Mouse (Mus musculus) midbrain, embryonic 10.5 days (tissue): ENCODE data around the gene Kcnmb2. TPM values are rescaled to one million over a fixed set of nuclear protein-coding genes. Genes with fewer than 3 reads are reported as not detected.

ENCODE experiments used
- DNase-seq: peaks from one replicate; pipeline ENCODE4 v3.0.0-alpha.2; 2017; ENCODE audit warnings: low spot score
- H3K27ac ChIP-seq: fragments of 300-500 bp; sonication (generic); replicated peaks from 2 replicates; pipeline ENCODE4 v1.5.1; 2016; ENCODE audit warnings: mild to moderate bottlenecking
- H3K27me3 ChIP-seq: fragments of 300-500 bp; sonication (generic); 2 replicates; pipeline ENCODE4 v1.6.1; 2016; ENCODE audit warnings: low read depth, mild to moderate bottlenecking; ENCODE audit not compliant: poor library complexity, severe bottlenecking
- H3K36me3 ChIP-seq: fragments of 300-500 bp; sonication (generic); 2 replicates; pipeline ENCODE4 v1.6.1; 2016; ENCODE audit warnings: mild to moderate bottlenecking, moderate library complexity
- H3K4me1 ChIP-seq: fragments of 300-500 bp; sonication (generic); 2 replicates; pipeline ENCODE4 v1.6.1; 2016
- H3K4me3 ChIP-seq: fragments of 300-500 bp; sonication (generic); 2 replicates; pipeline ENCODE4 v1.5.1; 2016; ENCODE audit warnings: mild to moderate bottlenecking, moderate library complexity
- H3K9me3 ChIP-seq: fragments of 300-500 bp; sonication (generic); replicated peaks from 2 replicates; pipeline ENCODE4 v1.6.1; 2016; ENCODE audit warnings: mild to moderate bottlenecking
- WGBS: fragments of 180-500 bp; shearing (Covaris S2); methylation state at CpG from one replicate; pipeline ENCODE4 v1.1.7; 2016; 5-methylcytosine and 5-hydroxymethylcytosine counted together
- polyA plus RNA-seq: library from polyadenylated mRNA; unstranded; fragments of >200 nt; fragmentation: Nextera tagmentation; extraction: Ambion mirVana; gene quantifications from 2 replicates; pipeline ENCODE4 v1.2.1, GENCODE M21; 2016

Gene Kcnmb2
- polyA plus RNA-seq = 1.8 and 1.9 TPM in 2 replicates

GRCm38 (mm10) chr3:31902504-31903330 lies at the start of gene Kcnmb2:
TSS of gene Kcnmb2 (plus strand) at chr3:31902507.
- peak; percentile 40 for DNase-seq
- Histone ChIP-seq H3K4me3 (peak within 1 kb of the TSS; percentile 54), H3K9me3 (no peaks in the 10 kb centered on the region), H3K36me3 (no peaks in the 10 kb centered on the region), H3K27ac (peak within 1 kb of the TSS; percentile 77), H3K27me3 (peaks cover 58% of the 10 kb centered on the region), H3K4me1 (peaks cover 35% of the 10 kb centered on the region)
- 2% methylated on average over 22 of the region's 22 CpGs for WGBS

GRCm38 (mm10) chr3:31863522-31863921 lies 38.8 kb upstream of the Kcnmb2 start:
- no peaks in the 10 kb centered on the region for H3K9me3 ChIP-seq
- 57% methylated on average over 5 of the region's 5 CpGs for WGBS
- no peaks in the 10 kb centered on the region for H3K4me1 ChIP-seq
- H3K27me3 ChIP-seq = no peaks in the 10 kb centered on the region
- DNase-seq = no peak
- no peaks in the 10 kb centered on the region for H3K36me3 ChIP-seq
- H3K27ac ChIP-seq = no peak overlapping the region
- H3K4me3 ChIP-seq = no peak overlapping the region

DNA sequence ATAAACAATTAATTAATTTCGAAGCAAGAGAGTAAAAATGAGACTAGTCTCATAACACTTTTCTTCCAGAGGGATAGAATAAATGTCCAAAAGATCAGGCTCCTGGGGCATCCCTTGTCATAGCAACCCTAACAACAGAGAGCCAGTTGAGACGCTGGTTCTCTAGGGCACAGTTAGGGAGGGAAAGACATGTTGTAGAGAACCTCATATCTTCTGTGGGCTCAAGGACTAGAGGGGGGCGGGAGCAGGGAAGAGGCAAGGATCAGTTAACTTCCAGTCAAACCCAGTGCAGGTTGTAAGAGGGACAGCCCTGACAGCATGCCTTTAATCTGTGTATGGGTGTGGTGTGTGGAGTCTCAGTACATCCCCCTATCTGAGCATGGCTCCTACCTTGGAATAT lies 38.2 kb upstream of the Kcnmb2 start:
- Histone ChIP-seq H3K4me1 (no peaks in the 10 kb centered on the region), H3K27me3 (no peaks in the 10 kb centered on the region), H3K27ac (no peak overlapping the region), H3K9me3 (no peaks in the 10 kb centered on the region), H3K4me3 (no peak overlapping the region), H3K36me3 (no peaks in the 10 kb centered on the region)
- 81% methylated on average over 3 of the region's 3 CpGs for whole genome bisulfite sequencing
- no peak for DNase-seq

DNA sequence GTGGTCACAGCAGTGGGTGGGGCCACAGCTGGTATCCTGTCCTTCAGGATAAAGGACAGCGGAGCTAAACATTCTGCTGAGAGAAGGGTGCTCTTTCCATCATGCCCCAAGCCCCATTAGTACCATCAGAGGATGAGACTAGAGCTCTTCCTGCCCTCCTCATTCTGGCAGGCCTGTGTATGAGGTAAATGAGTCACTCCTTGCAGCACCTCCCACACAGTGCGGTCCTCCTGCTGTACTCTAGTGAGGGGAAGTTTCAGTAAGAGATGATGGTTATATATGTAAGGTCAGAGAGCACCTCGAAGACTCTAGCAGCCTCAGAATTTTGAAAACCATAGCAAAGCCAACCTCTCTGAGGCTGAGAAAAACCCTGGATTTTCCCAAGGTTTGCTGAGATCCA lies 30.8 kb upstream of the Kcnmb2 start:
- H3K4me3 ChIP-seq = no peak overlapping the region
- H3K36me3 ChIP-seq = no peaks in the 10 kb centered on the region
- H3K4me1 ChIP-seq = no peaks in the 10 kb centered on the region
- H3K9me3 ChIP-seq = no peaks in the 10 kb centered on the region
- H3K27ac ChIP-seq = no peak overlapping the region
- no peaks in the 10 kb centered on the region for H3K27me3 ChIP-seq
- no peak for DNase-seq
- WGBS = 88% methylated on average over 3 of the region's 3 CpGs

DNA sequence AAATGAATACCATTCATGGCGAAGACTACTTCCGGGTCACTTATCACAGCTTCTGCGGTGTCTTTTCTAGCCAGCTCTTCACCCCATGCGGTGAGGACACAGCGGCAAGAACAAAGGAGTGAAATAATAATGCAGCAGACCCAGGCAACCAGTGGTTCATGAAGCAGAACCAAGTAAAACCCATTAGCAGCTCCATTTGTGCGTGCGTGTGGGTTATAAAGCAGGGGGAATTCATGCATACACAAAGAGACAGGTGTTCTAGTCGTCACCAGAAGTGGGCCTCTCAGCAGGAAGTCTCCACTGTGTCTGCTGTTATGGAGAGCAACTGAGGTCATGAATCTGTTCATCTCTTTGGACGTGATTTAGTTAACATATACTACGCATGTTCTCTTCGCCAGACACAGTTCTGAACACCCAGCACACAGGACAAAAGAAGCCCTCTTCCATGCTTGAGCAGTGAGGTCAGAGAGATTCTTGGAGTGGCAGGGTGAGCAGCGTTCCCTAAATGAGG lies 19.6 kb upstream of the Kcnmb2 start:
- Histone ChIP-seq H3K4me3 (no peak overlapping the region), H3K27ac (no peak overlapping the region), H3K27me3 (no peaks in the 10 kb centered on the region), H3K36me3 (no peaks in the 10 kb centered on the region), H3K4me1 (peaks cover 11% of the 10 kb centered on the region), H3K9me3 (no peaks in the 10 kb centered on the region)
- WGBS = 35% methylated on average over 12 of the region's 12 CpGs
- peak; percentile 41 for DNase-seq

- no peaks in the 10 kb centered on the region for H3K27me3 ChIP-seq
- 66% methylated on average over 2 of the region's 2 CpGs for WGBS
- H3K9me3 ChIP-seq = no peaks in the 10 kb centered on the region
- no peak for DNase-seq
- H3K4me1 ChIP-seq = no peaks in the 10 kb centered on the region
- no peaks in the 10 kb centered on the region for H3K36me3 ChIP-seq
- H3K27ac ChIP-seq = no peak overlapping the region
- no peak overlapping the region for H3K4me3 ChIP-seq
Measured at GRCm38 (mm10) chr3:31892653-31893052, 9.7 kb upstream of the Kcnmb2 start.

DNA sequence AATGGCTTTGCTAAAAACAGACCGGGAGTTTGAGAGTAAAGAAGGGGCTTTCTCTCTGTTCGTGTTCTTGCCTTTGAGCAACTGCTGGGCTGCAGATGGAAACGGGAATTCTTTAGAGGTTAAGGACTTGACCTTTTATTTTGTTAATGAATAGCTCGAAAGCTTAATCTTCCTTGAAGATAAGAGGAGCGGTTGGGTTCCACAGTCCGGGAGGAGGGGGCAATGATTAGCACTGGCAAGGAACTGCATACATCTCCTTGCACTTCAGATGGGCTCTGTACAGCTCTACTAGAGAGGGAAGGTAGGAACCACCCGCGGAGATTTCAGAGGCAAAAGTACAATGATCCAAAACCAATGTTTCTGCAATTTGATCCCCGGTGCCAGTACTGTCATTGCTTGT lies 1.2 kb downstream of the Kcnmb2 start:
- peak; percentile 42 for DNase-seq
- WGBS = 2% methylated on average over 9 of the region's 9 CpGs
- H3K36me3 ChIP-seq = no peaks in the 10 kb centered on the region
- peaks cover 35% of the 10 kb centered on the region for H3K4me1 ChIP-seq
- H3K27ac ChIP-seq = peak overlapping the region; percentile 77; the same call in 1 of the 2 replicates
- no peaks in the 10 kb centered on the region for H3K9me3 ChIP-seq
- peak overlapping the region; percentile 54 for H3K4me3 ChIP-seq
- H3K27me3 ChIP-seq = peaks cover 58% of the 10 kb centered on the region

DNA sequence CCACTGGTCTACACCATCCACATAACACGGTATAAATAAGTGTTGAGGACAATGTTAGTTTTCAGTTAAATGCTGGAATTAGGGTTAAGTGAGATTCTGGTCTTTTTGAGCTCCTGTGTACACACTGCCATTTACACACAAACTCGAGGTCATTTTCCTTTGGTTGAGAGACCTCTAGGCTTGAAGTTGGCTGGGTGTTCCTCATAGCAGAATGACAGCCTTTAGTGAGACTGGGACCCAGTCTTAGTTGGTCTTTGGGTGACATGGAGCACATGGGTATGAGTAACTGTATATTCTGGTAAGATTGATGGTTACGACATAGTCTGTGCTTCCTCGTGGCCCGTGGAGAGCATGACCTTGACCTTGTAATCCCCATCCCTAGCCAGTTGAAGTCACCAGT lies 1.8 kb downstream of the Kcnmb2 start:
- 46% methylated on average over 5 of the region's 5 CpGs for WGBS
- peaks cover 35% of the 10 kb centered on the region for H3K4me1 ChIP-seq
- no peak for DNase-seq
- no peaks in the 10 kb centered on the region for H3K9me3 ChIP-seq
- peak overlapping the region; percentile 54; the same call in 1 of the 2 replicates for H3K4me3 ChIP-seq
- no peak overlapping the region for H3K27ac ChIP-seq
- peaks cover 57% of the 10 kb centered on the region for H3K27me3 ChIP-seq
- no peaks in the 10 kb centered on the region for H3K36me3 ChIP-seq

- Histone ChIP-seq H3K36me3 (no peaks in the 10 kb centered on the region), H3K9me3 (no peaks in the 10 kb centered on the region), H3K4me3 (no peak overlapping the region), H3K27me3 (peaks cover 6% of the 10 kb centered on the region; the same call in 1 of the 2 replicates), H3K4me1 (peaks cover 7% of the 10 kb centered on the region; the same call in 1 of the 2 replicates), H3K27ac (no peak overlapping the region)
- DNase-seq = no peak
- 85% methylated on average over 5 of the region's 5 CpGs for WGBS
Measured at GRCm38 (mm10) chr3:31911168-31911567, 8.9 kb downstream of the Kcnmb2 start.

DNA sequence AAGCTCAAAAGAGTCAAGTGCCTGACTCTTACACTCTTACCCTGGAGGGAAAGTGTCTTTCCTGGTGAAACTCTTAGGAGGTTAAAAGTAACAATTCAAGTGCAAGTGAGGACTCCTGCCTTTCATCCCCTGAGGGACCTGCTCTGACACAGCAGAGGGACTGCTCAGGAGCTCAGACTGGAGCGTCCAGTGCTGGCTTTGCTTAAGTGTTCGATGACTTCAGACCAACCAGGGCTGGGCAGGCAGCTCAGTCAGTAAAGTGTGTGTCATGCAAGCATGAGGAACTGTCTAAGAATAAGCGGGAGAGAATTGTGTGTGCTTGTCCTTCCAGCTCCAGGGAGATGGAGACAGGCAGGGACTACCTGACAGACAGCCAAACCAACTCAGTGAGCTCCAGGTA lies 9.4 kb downstream of the Kcnmb2 start:
- Histone ChIP-seq H3K27ac (no peak overlapping the region), H3K27me3 (peaks cover under 1% of the 10 kb centered on the region; the same call in 1 of the 2 replicates), H3K9me3 (no peaks in the 10 kb centered on the region), H3K4me3 (no peak overlapping the region), H3K4me1 (peaks cover 7% of the 10 kb centered on the region; the same call in 1 of the 2 replicates), H3K36me3 (no peaks in the 10 kb centered on the region)
- no peak for DNase-seq
- WGBS = 65% methylated on average over 3 of the region's 3 CpGs

GRCm38 (mm10) chr3:31928544-31928943 lies 26.2 kb downstream of the Kcnmb2 start:
- Histone ChIP-seq H3K4me3 (no peak overlapping the region), H3K27ac (no peak overlapping the region)
- 94% methylated on average over 1 of the region's 1 CpGs for WGBS

GRCm38 (mm10) chr3:31934704-31935103 lies 32.4 kb downstream of the Kcnmb2 start:
- no peaks in the 10 kb centered on the region for H3K9me3 ChIP-seq
- H3K27ac ChIP-seq = no peak overlapping the region
- WGBS = 85% methylated on average over 1 of the region's 1 CpGs
- no peaks in the 10 kb centered on the region for H3K27me3 ChIP-seq
- H3K36me3 ChIP-seq = no peaks in the 10 kb centered on the region
- no peak for DNase-seq
- no peaks in the 10 kb centered on the region for H3K4me1 ChIP-seq
- no peak overlapping the region for H3K4me3 ChIP-seq

More at GRCm38 (mm10) chr3:31928544-31928943, 26.2 kb downstream of the Kcnmb2 start:
- Histone ChIP-seq H3K36me3 (no peaks in the 10 kb centered on the region), H3K9me3 (no peaks in the 10 kb centered on the region), H3K4me1 (no peaks in the 10 kb centered on the region), H3K27me3 (no peaks in the 10 kb centered on the region)
- no peak for DNase-seq

DNA sequence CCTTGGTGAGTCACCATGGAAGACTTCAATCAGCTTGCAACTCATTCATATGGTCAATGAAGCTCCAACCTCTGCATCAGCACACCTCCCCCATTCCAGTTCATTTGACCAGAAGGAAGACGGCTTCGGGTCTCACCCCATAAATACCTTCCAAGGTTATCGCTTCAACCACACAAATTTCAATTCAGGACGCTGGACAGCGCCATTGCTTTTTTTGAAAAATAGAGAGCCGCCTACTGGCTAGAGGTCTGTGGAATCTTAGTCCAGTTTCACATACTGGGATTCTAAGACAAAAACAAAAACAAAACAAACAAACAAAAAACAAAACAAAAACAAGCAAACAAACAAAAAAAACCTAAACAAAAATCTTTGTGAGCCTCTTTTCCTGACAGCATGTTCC lies 39.2 kb downstream of the Kcnmb2 start:
- Histone ChIP-seq H3K27me3 (no peaks in the 10 kb centered on the region), H3K36me3 (no peaks in the 10 kb centered on the region), H3K4me3 (no peak overlapping the region), H3K27ac (no peak overlapping the region), H3K4me1 (no peaks in the 10 kb centered on the region), H3K9me3 (no peaks in the 10 kb centered on the region)
- 32% methylated on average over 6 of the region's 6 CpGs for WGBS
- DNase-seq = peak; percentile 33
